Mouse (Mus musculus) liver, adult 2 months (tissue): ENCODE data around the gene Olfr739.

Experiments used
- CTCF ChIP-seq: fragments of 200-500 bp; IDR thresholded peaks from 2 replicates; pipeline ENCODE4 v1.5.1; 2011; ENCODE audit warnings: low read depth, low read length, control low read depth
- POLR2A ChIP-seq: fragments of 200-500 bp; IDR thresholded peaks from 2 replicates; pipeline ENCODE4 v1.6.1; 2011; ENCODE audit warnings: low read length, control low read depth; ENCODE audit not compliant: insufficient read depth; ENCODE audit errors: extremely low read depth

DNA sequence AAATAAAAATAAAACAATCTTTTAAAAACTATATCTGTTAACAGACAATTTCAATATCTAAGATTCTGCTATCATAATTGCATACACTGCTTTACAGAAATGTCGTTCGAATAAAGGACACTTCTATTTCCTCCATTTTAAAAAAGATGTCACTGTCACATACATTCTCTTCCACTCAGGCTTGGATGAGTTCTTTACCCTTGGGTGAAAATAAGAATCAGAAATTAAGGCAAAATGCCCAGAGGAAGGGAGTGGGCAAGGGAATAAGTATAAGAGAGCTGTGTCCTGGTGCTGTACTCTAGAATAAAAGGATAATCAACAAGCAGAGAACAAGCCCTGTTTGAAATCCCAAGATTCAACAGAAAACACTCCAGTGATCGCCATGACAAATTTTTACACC is 26.8 kb downstream of the Olfr739 start, which contains the start of gene Olfr740:
- TF ChIP-seq CTCF (no peak), POLR2A (no peak)
